Mouse (Mus musculus) liver, adult 2 months (tissue): ENCODE results near the gene Stxbp3.

Experiments used
- CTCF ChIP-seq: fragments of 200-500 bp; IDR thresholded peaks from 2 replicates; pipeline ENCODE4 v1.5.1; 2011; ENCODE audit warnings: low read depth, low read length, control low read depth
- POLR2A ChIP-seq: fragments of 200-500 bp; IDR thresholded peaks from 2 replicates; pipeline ENCODE4 v1.6.1; 2011; ENCODE audit warnings: low read length, control low read depth; ENCODE audit not compliant: insufficient read depth; ENCODE audit errors: extremely low read depth

DNA sequence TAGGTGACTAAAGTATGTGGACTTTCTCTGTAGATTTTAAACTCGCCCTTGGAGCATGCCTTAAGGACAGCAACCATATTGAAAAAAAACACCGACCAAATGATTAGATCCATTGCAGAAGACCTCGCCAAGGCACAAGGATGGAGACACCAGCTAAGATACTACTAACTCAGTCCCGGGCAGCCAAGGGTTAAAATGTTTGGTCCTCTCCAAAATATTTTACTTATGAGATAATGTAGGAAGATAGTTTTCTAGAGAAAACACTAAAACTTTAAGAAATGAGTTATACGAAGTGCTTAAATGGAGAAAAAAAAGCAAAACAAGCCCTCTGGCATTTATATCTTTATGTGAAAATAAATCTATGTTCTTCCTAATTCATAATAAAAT is 58.4 kb downstream of the Stxbp3 start:
- TF ChIP-seq CTCF (no peak), POLR2A (no peak)
